Mouse (Mus musculus) limb, embryonic 14.5 days (tissue): ENCODE results near the gene Lrrc27. TPM values are rescaled to one million over a fixed set of nuclear protein-coding genes. Genes with fewer than 3 reads are reported as not detected.

Experiments
- ATAC-seq: fragments of 200-750 bp; cut with Nextera tagmentation; 2 replicates; pipeline ENCODE4 v1.8.0; 2017; ENCODE audit warnings: low read depth, moderate number of reproducible peaks, moderate TSS enrichment; ENCODE audit not compliant: low FRiP score
- DNase-seq: peaks from one replicate; pipeline ENCODE4 v3.0.0-alpha.2; 2015; ENCODE audit warnings: low spot score
- H3K27ac ChIP-seq: fragments of 300-500 bp; sonication (generic); replicated peaks from 2 replicates; pipeline ENCODE4 v1.5.1; 2014; ENCODE audit warnings: low read depth, mild to moderate bottlenecking, low read length, moderate library complexity, mixed read lengths
- H3K27me3 ChIP-seq: fragments of 300-500 bp; sonication (generic); 2 replicates; pipeline ENCODE4 v1.6.1; 2014; ENCODE audit warnings: low read length, mixed read lengths; ENCODE audit not compliant: control insufficient read depth, insufficient read depth
- H3K36me3 ChIP-seq: fragments of 300-500 bp; sonication (generic); 2 replicates; pipeline ENCODE4 v1.6.1; 2014; ENCODE audit warnings: mild to moderate bottlenecking, low read length, moderate library complexity, mixed read lengths; ENCODE audit not compliant: control insufficient read depth, insufficient read depth
- H3K4me1 ChIP-seq: fragments of 300-500 bp; sonication (generic); 2 replicates; pipeline ENCODE4 v1.6.1; 2014; ENCODE audit warnings: antibody characterized with exemption, low read length, mixed read lengths; ENCODE audit not compliant: control insufficient read depth, insufficient read depth
- H3K4me2 ChIP-seq: fragments of 300-500 bp; sonication (generic); replicated peaks from 2 replicates; pipeline ENCODE4 v1.6.1; 2014; ENCODE audit warnings: low read depth, mild to moderate bottlenecking, low read length, moderate library complexity; ENCODE audit not compliant: severe bottlenecking
- H3K4me3 ChIP-seq: fragments of 300-500 bp; sonication (generic); replicated peaks from 2 replicates; pipeline ENCODE4 v1.5.1; 2014; ENCODE audit warnings: low read length
- H3K9ac ChIP-seq: fragments of 300-500 bp; sonication (generic); 2 replicates; pipeline ENCODE4 v1.6.1; 2014; ENCODE audit warnings: mild to moderate bottlenecking, low read depth, low read length, moderate library complexity; ENCODE audit not compliant: severe bottlenecking
- H3K9me3 ChIP-seq: fragments of 300-500 bp; sonication (generic); 2 replicates; pipeline ENCODE4 v1.6.1; 2016; ENCODE audit warnings: low read length; ENCODE audit not compliant: control insufficient read depth
- POLR2A ChIP-seq: fragments of 200-500 bp; IDR thresholded peaks from 2 replicates; pipeline ENCODE4 v1.8.0; 2012; ENCODE audit warnings: inconsistent platforms, mild to moderate bottlenecking, moderate library complexity, borderline replicate concordance; ENCODE audit not compliant: insufficient read depth, insufficient read length; ENCODE audit errors: extremely low read depth
- WGBS: fragments of 180-500 bp; shearing (Covaris S2); extraction: QIAGEN DNeasy Blood & Tissue Kit; methylation state at CpG from one replicate; pipeline ENCODE4 v1.1.7; 2014; 5-methylcytosine and 5-hydroxymethylcytosine counted together
- polyA plus RNA-seq, 2 experiments: library from polyadenylated mRNA; depleted of rRNA in 1 of 2; stranded (reverse) in 1 of 2; unstranded in 1 of 2; fragments of >200 nt; fragmentation: Nextera tagmentation in 1 of 2; extraction: Ambion mirVana in 1 of 2; gene quantifications; 2 replicates each; pipeline versions ENCODE4 v1.2.1 to v1.2.3; 2012 to 2014

Gene Lrrc27
- polyA plus RNA-seq, 2 experiments, result 3.9 to 4.2 TPM

GRCm38 (mm10) chr7:139201209-139201608 is 11.6 kb upstream of the Lrrc27 start:
- 48% methylated on average over 6 of the region's 6 CpGs for WGBS
- TF ChIP-seq POLR2A, result no peak
- H3K9me3 ChIP-seq, result no peaks in the 10 kb centered on the region
- H3K27ac ChIP-seq, result no peak overlapping the region
- DNase-seq (no peak), ATAC-seq (no peak)
- H3K4me3 ChIP-seq, result no peak overlapping the region
- no peaks in the 10 kb centered on the region for H3K27me3 ChIP-seq
- H3K9ac ChIP-seq, result no peak overlapping the region
- no peak overlapping the region for H3K4me2 ChIP-seq
- no peaks in the 10 kb centered on the region for H3K36me3 ChIP-seq
- H3K4me1 ChIP-seq, result no peaks in the 10 kb centered on the region

- no peak for TF ChIP-seq POLR2A
- ATAC-seq (no peak), DNase-seq (peak; percentile 37)
- H3K4me1 ChIP-seq, result peaks cover 4% of the 10 kb centered on the region
- no peaks in the 10 kb centered on the region for H3K36me3 ChIP-seq
- H3K9me3 ChIP-seq, result no peaks in the 10 kb centered on the region
- no peak overlapping the region for H3K27ac ChIP-seq
- no peak overlapping the region for H3K4me2 ChIP-seq
- H3K9ac ChIP-seq, result no peak overlapping the region
- 28% methylated on average over 7 of the region's 7 CpGs for WGBS
- no peaks in the 10 kb centered on the region for H3K27me3 ChIP-seq
- H3K4me3 ChIP-seq, result no peak overlapping the region
These were observed 4.6 kb upstream of the Lrrc27 start for GRCm38 (mm10) chr7:139208023-139208772.

GRCm38 (mm10) chr7:139208773-139209095 is 4.1 kb upstream of the Lrrc27 start:
- 67% methylated on average over 4 of the region's 4 CpGs for WGBS
- Histone ChIP-seq H3K4me1 (peaks cover 4% of the 10 kb centered on the region), H3K4me3 (no peak overlapping the region), H3K27ac (no peak overlapping the region), H3K36me3 (no peaks in the 10 kb centered on the region), H3K9ac (no peak overlapping the region), H3K27me3 (no peaks in the 10 kb centered on the region), H3K4me2 (no peak overlapping the region), H3K9me3 (no peaks in the 10 kb centered on the region)
- TF ChIP-seq POLR2A, result no peak
- DNase-seq, result no peak
- ATAC-seq, result no peak

- H3K9me3 ChIP-seq, result no peaks in the 10 kb centered on the region
- no peaks in the 10 kb centered on the region for H3K36me3 ChIP-seq
- no peak for DNase-seq
- H3K4me2 ChIP-seq, result no peak overlapping the region
- 82% methylated on average over 6 of the region's 6 CpGs for WGBS
- no peak overlapping the region for H3K4me3 ChIP-seq
- peaks cover 4% of the 10 kb centered on the region for H3K4me1 ChIP-seq
- ATAC-seq, result no peak
- no peak overlapping the region for H3K27ac ChIP-seq
- no peaks in the 10 kb centered on the region for H3K27me3 ChIP-seq
- H3K9ac ChIP-seq, result no peak overlapping the region
- TF ChIP-seq POLR2A, result no peak
These were observed 1.0 kb upstream of the Lrrc27 start for GRCm38 (mm10) chr7:139211761-139212160.

- DNase-seq (no peak), ATAC-seq (no peak)
- H3K27me3 ChIP-seq, result no peaks in the 10 kb centered on the region
- H3K4me1 ChIP-seq, result peaks cover 4% of the 10 kb centered on the region
- 52% methylated on average over 3 of the region's 3 CpGs for WGBS
- peak overlapping the region; percentile 43; the same call in 1 of the 2 replicates for H3K9ac ChIP-seq
- no peak overlapping the region for H3K27ac ChIP-seq
- TF ChIP-seq POLR2A, result no peak
- H3K4me2 ChIP-seq, result peak overlapping the region; percentile 69
- no peaks in the 10 kb centered on the region for H3K36me3 ChIP-seq
- no peaks in the 10 kb centered on the region for H3K9me3 ChIP-seq
- H3K4me3 ChIP-seq, result peak overlapping the region; percentile 61
These were observed 963 bp downstream of the Lrrc27 start for GRCm38 (mm10) chr7:139213751-139214150.
